Mouse (Mus musculus) kidney, embryonic 15.5 days (tissue): ENCODE measurements around the gene Ubqlnl. TPM values are rescaled to one million over a fixed set of nuclear protein-coding genes. Genes with fewer than 3 reads are reported as not detected.
A peak's percentile ranks its signal among the peaks of the same experiment; 100 is the strongest.

Source experiments
- ATAC-seq: fragments of 200-750 bp; cut with Nextera tagmentation; replicated peaks from 2 replicates; pipeline ENCODE4 v1.8.0; 2017; ENCODE audit warnings: moderate TSS enrichment; ENCODE audit not compliant: low FRiP score
- H3K27ac ChIP-seq: fragments of 300-500 bp; sonication (generic); 2 replicates; pipeline ENCODE4 v1.5.1; 2015; ENCODE audit warnings: mild to moderate bottlenecking, inconsistent platforms
- H3K27me3 ChIP-seq: fragments of 300-500 bp; sonication (generic); 2 replicates; pipeline ENCODE4 v1.6.1; 2015; ENCODE audit warnings: inconsistent platforms
- H3K36me3 ChIP-seq: fragments of 300-500 bp; sonication (generic); 2 replicates; pipeline ENCODE4 v1.6.1; 2015; ENCODE audit warnings: inconsistent platforms
- H3K4me1 ChIP-seq: fragments of 300-500 bp; sonication (generic); 2 replicates; pipeline ENCODE4 v1.6.1; 2015; ENCODE audit warnings: inconsistent platforms
- H3K4me2 ChIP-seq: fragments of 300-500 bp; sonication (generic); 2 replicates; pipeline ENCODE4 v1.6.1; 2015; ENCODE audit warnings: moderate library complexity, mild to moderate bottlenecking, inconsistent platforms
- H3K4me3 ChIP-seq: fragments of 300-500 bp; sonication (generic); replicated peaks from 2 replicates; pipeline ENCODE4 v1.5.1; 2015; ENCODE audit warnings: mild to moderate bottlenecking, inconsistent platforms
- H3K9ac ChIP-seq: fragments of 300-500 bp; sonication (generic); 2 replicates; pipeline ENCODE4 v1.6.1; 2015; ENCODE audit warnings: mild to moderate bottlenecking, inconsistent platforms
- H3K9me3 ChIP-seq: fragments of 300-500 bp; sonication (generic); replicated peaks from 2 replicates; pipeline ENCODE4 v1.6.1; 2016; ENCODE audit warnings: inconsistent platforms
- WGBS: fragments of 180-500 bp; shearing (Covaris S2); methylation state at CpG from one replicate; pipeline ENCODE4 v1.1.7; 2015; ENCODE audit warnings: mixed read lengths; 5-methylcytosine and 5-hydroxymethylcytosine counted together
- polyA plus RNA-seq: library from polyadenylated mRNA; unstranded; fragments of >200 nt; fragmentation: Nextera tagmentation; extraction: Ambion mirVana; gene quantifications from 2 replicates; pipeline ENCODE4 v1.2.1, GENCODE M21; 2015

The Ubqlnl gene
- not detected in 2 replicates for polyA plus RNA-seq

- H3K4me2 ChIP-seq, result no peak within 1 kb of the TSS
- H3K27ac ChIP-seq, result no peak within 1 kb of the TSS
- WGBS, result 86% methylated on average over 2 of the region's 2 CpGs
- no peak within 1 kb of the TSS for H3K9ac ChIP-seq
- H3K36me3 ChIP-seq, result no peaks in the 10 kb centered on the region
- no peaks in the 10 kb centered on the region for H3K4me1 ChIP-seq
- no peak for ATAC-seq
- H3K9me3 ChIP-seq, result no peaks in the 10 kb centered on the region
- no peaks in the 10 kb centered on the region for H3K27me3 ChIP-seq
- H3K4me3 ChIP-seq, result no peak within 1 kb of the TSS
Observed at GRCm38 (mm10) chr7:104150456-104150855, at the start of gene Ubqlnl. Ubqlnl (minus strand) TSS chr7:104150556.

GRCm38 (mm10) chr7:104199822-104200221, 49.5 kb upstream of the Ubqlnl start:
- Histone ChIP-seq H3K9ac (no peak overlapping the region), H3K4me2 (no peak overlapping the region), H3K27me3 (no peaks in the 10 kb centered on the region), H3K4me3 (no peak overlapping the region), H3K4me1 (no peaks in the 10 kb centered on the region), H3K27ac (no peak overlapping the region), H3K36me3 (no peaks in the 10 kb centered on the region), H3K9me3 (no peaks in the 10 kb centered on the region)
- 12% methylated on average over 5 of the region's 5 CpGs for WGBS
- ATAC-seq, result peak; percentile 77; the same call in 1 of the 2 replicates

- no peaks in the 10 kb centered on the region for H3K27me3 ChIP-seq
- no peak within 1 kb of the TSS for H3K27ac ChIP-seq
- no peak within 1 kb of the TSS for H3K4me3 ChIP-seq
- no peaks in the 10 kb centered on the region for H3K36me3 ChIP-seq
- H3K4me2 ChIP-seq, result no peak within 1 kb of the TSS
- H3K9ac ChIP-seq, result no peak within 1 kb of the TSS
- H3K4me1 ChIP-seq, result no peaks in the 10 kb centered on the region
- ATAC-seq, result no peak
- WGBS, result 81% methylated on average over 6 of the region's 6 CpGs
- no peaks in the 10 kb centered on the region for H3K9me3 ChIP-seq
Observed at GRCm38 (mm10) chr7:104195885-104196284, 45.5 kb upstream of the Ubqlnl start, which contains the start of gene Olfr649. Olfr649 (minus strand) TSS chr7:104195985.

- WGBS, result 64% methylated on average over 9 of the region's 9 CpGs
- Histone ChIP-seq H3K4me1 (no peaks in the 10 kb centered on the region), H3K36me3 (no peaks in the 10 kb centered on the region), H3K27me3 (no peaks in the 10 kb centered on the region), H3K9ac (no peak overlapping the region), H3K27ac (no peak overlapping the region), H3K9me3 (no peaks in the 10 kb centered on the region), H3K4me2 (no peak overlapping the region), H3K4me3 (no peak overlapping the region)
- ATAC-seq, result no peak
Observed at GRCm38 (mm10) chr7:104191275-104191674, 40.9 kb upstream of the Ubqlnl start.

GRCm38 (mm10) chr7:104183292-104183691, 32.9 kb upstream of the Ubqlnl start, which contains the start of gene Olfr648:
Olfr648 (minus strand) TSS chr7:104183392.
- Histone ChIP-seq H3K9me3 (no peaks in the 10 kb centered on the region), H3K27me3 (no peaks in the 10 kb centered on the region), H3K4me2 (no peak within 1 kb of the TSS), H3K27ac (no peak within 1 kb of the TSS), H3K4me3 (no peak within 1 kb of the TSS), H3K9ac (no peak within 1 kb of the TSS), H3K36me3 (no peaks in the 10 kb centered on the region), H3K4me1 (no peaks in the 10 kb centered on the region)
- WGBS, result 91% methylated on average over 2 of the region's 2 CpGs
- no peak for ATAC-seq

- H3K9me3 ChIP-seq, result no peaks in the 10 kb centered on the region
- no peaks in the 10 kb centered on the region for H3K36me3 ChIP-seq
- H3K9ac ChIP-seq, result no peak overlapping the region
- no peaks in the 10 kb centered on the region for H3K27me3 ChIP-seq
- ATAC-seq, result no peak
- H3K27ac ChIP-seq, result no peak overlapping the region
- 91% methylated on average over 1 of the region's 1 CpGs for WGBS
- H3K4me3 ChIP-seq, result no peak overlapping the region
- H3K4me1 ChIP-seq, result no peaks in the 10 kb centered on the region
- H3K4me2 ChIP-seq, result no peak overlapping the region
Observed at GRCm38 (mm10) chr7:104179074-104179473, 28.7 kb upstream of the Ubqlnl start.

GRCm38 (mm10) chr7:104178422-104179054, 28.2 kb upstream of the Ubqlnl start:
- WGBS, result 82% methylated on average over 5 of the region's 5 CpGs
- Histone ChIP-seq H3K4me3 (no peak overlapping the region), H3K4me2 (no peak overlapping the region), H3K9ac (no peak overlapping the region), H3K27ac (no peak overlapping the region), H3K9me3 (no peaks in the 10 kb centered on the region), H3K4me1 (no peaks in the 10 kb centered on the region), H3K27me3 (no peaks in the 10 kb centered on the region), H3K36me3 (no peaks in the 10 kb centered on the region)
- ATAC-seq, result no peak

- Histone ChIP-seq H3K36me3 (no peaks in the 10 kb centered on the region), H3K27me3 (no peaks in the 10 kb centered on the region), H3K4me3 (no peak overlapping the region), H3K9ac (no peak overlapping the region), H3K9me3 (no peaks in the 10 kb centered on the region), H3K4me1 (no peaks in the 10 kb centered on the region), H3K27ac (no peak overlapping the region), H3K4me2 (no peak overlapping the region)
- 57% methylated on average over 1 of the region's 1 CpGs for WGBS
- no peak for ATAC-seq
Observed at GRCm38 (mm10) chr7:104175085-104175484, 24.7 kb upstream of the Ubqlnl start.

- 0 out of 2 replicates have a peak, but pooled peaks have one; percentile 46 for ATAC-seq
Observed at GRCm38 (mm10) chr7:104169634-104170204, 19.4 kb upstream of the Ubqlnl start.

GRCm38 (mm10) chr7:104167105-104167504, 16.7 kb upstream of the Ubqlnl start:
- H3K4me3 ChIP-seq, result no peak overlapping the region
- 79% methylated on average over 6 of the region's 6 CpGs for WGBS
- H3K36me3 ChIP-seq, result no peaks in the 10 kb centered on the region
- no peak overlapping the region for H3K4me2 ChIP-seq
- H3K9ac ChIP-seq, result no peak overlapping the region
- no peaks in the 10 kb centered on the region for H3K9me3 ChIP-seq
- no peak overlapping the region for H3K27ac ChIP-seq
- H3K27me3 ChIP-seq, result no peaks in the 10 kb centered on the region
- H3K4me1 ChIP-seq, result no peaks in the 10 kb centered on the region
- ATAC-seq, result 0 out of 2 replicates have a peak, but pooled peaks have one; percentile 18

More at GRCm38 (mm10) chr7:104169634-104170204, 19.4 kb upstream of the Ubqlnl start:
- no peaks in the 10 kb centered on the region for H3K9me3 ChIP-seq
- H3K9ac ChIP-seq, result no peak overlapping the region
- H3K4me3 ChIP-seq, result no peak overlapping the region
- 65% methylated on average over 6 of the region's 6 CpGs for WGBS
- no peaks in the 10 kb centered on the region for H3K27me3 ChIP-seq
- no peak overlapping the region for H3K4me2 ChIP-seq
- no peaks in the 10 kb centered on the region for H3K4me1 ChIP-seq
- no peak overlapping the region for H3K27ac ChIP-seq
- no peaks in the 10 kb centered on the region for H3K36me3 ChIP-seq

- Histone ChIP-seq H3K9ac (no peak within 1 kb of the TSS), H3K27ac (no peak within 1 kb of the TSS), H3K36me3 (no peaks in the 10 kb centered on the region), H3K9me3 (no peaks in the 10 kb centered on the region), H3K4me3 (no peak within 1 kb of the TSS), H3K4me1 (no peaks in the 10 kb centered on the region), H3K27me3 (no peaks in the 10 kb centered on the region), H3K4me2 (no peak within 1 kb of the TSS)
- no peak for ATAC-seq
- 78% methylated on average over 3 of the region's 3 CpGs for WGBS
Observed at GRCm38 (mm10) chr7:104143179-104143578, 7.2 kb downstream of the Ubqlnl start, which contains the start of gene Ubqln3. Ubqln3 (minus strand) TSS chr7:104143279.

- 92% methylated on average over 5 of the region's 5 CpGs for WGBS
- Histone ChIP-seq H3K9ac (no peak within 1 kb of the TSS), H3K36me3 (no peaks in the 10 kb centered on the region), H3K4me2 (no peak within 1 kb of the TSS), H3K4me1 (no peaks in the 10 kb centered on the region), H3K27me3 (no peaks in the 10 kb centered on the region), H3K27ac (no peak within 1 kb of the TSS), H3K9me3 (no peaks in the 10 kb centered on the region), H3K4me3 (no peak within 1 kb of the TSS)
- no peak for ATAC-seq
Observed at GRCm38 (mm10) chr7:104137305-104137704, 13.1 kb downstream of the Ubqlnl start, which contains the start of gene Olfr643. Olfr643 (minus strand) TSS chr7:104137405.
